Mouse (Mus musculus) adrenal gland, postnatal 14 days (tissue): ENCODE measurements around the gene Anks1b. TPM values are rescaled to one million over a fixed set of nuclear protein-coding genes. Genes with fewer than 3 reads are reported as not detected.

Experiments used
- DNase-seq: peaks from one replicate; pipeline ENCODE4 v3.0.0; 2021; ENCODE audit warnings: mixed read lengths
- total RNA-seq: library from RNA; stranded (reverse); gene quantifications from 2 replicates; pipeline ENCODE4 v1.2.3, GENCODE M21; 2021

The Anks1b gene
- total RNA-seq, 1 experiment from 2014 or later, result 1.4 TPM

DNA sequence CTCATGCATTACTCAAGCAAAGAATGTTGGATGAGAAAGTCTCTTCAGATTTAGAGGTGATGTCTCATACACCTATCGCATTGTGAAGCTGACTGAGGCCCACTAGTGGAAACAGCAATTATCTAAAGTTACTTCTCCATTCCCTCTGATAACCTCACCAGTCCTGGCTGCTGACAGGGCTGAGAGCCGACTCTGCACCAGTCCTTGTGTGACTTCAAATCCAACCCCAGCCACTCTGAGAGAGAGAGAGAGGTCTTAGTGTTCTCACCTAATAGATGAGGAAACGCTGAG lies 991.2 kb downstream of the Anks1b start:
- no peak for DNase-seq

GRCm38 (mm10) chr10:90873204-90873603 lies 999.9 kb downstream of the Anks1b start:
- DNase-seq, result no peak

DNA sequence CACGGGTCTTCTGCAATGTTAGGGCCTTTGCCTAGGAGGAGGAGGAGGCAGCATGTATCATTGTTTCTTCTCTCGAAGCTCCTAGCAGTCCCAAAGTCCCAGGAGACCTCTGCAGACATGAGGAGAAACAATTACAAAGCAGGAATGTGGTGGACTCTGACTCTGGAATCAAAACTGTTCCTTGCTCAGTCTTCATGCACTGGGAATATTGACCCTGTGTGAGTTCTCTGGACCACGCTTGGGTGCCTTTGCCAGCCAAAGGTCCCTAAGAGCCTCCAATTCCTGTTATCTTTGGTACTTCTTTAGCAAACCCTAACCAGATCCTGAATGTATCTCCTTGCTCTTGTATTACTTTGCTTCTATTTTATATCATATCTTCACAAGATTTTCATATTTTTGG lies 1000.9 kb downstream of the Anks1b start:
- DNase-seq, result no peak

- peak; percentile 16 for DNase-seq
These were observed 1007.7 kb downstream of the Anks1b start for GRCm38 (mm10) chr10:90880854-90881560.

DNA sequence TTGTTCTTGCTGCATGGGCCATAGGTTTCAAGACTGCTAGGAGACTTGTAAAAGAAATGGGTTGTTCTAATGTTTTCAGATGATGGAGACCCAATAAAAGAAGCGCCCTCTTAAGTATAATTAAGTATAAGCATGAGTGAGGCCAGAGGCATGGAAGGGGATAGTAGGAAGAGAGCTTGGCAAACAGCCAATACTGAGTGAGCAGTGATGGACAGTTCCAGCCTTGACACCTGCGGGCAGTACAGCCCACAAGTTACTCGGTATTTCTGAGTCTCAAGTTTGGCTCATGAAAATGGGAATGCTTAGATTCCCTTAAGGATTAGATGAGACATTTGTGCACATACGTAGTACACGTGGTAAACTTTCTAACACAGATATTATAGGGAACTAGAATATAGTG lies 1016.3 kb downstream of the Anks1b start:
- DNase-seq, result no peak

GRCm38 (mm10) chr10:90892728-90893127 lies 1019.4 kb downstream of the Anks1b start:
- DNase-seq, result no peak

- DNase-seq, result no peak
These were observed 1024.6 kb downstream of the Anks1b start for GRCm38 (mm10) chr10:90897894-90898293.

DNA sequence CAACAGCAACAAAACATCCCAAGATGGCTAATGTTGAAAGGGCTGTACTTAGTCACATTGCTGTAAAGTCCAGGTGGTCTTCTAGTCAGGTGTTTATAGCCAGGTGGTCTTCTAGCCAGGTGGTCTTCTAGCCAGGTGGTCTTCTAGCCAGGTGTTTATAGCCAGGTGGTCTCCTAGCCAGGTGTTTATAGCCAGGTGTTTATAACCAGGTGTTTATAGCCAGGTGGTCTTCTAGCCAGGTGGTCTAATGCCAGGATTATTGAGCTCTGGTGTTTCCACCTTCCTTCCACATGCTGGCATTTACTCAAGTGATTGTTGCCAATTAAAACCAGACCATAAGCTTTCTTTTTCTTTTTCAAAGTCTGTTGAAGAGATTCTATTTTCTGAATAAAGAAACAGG lies 1030.9 kb downstream of the Anks1b start:
- no peak for DNase-seq

DNA sequence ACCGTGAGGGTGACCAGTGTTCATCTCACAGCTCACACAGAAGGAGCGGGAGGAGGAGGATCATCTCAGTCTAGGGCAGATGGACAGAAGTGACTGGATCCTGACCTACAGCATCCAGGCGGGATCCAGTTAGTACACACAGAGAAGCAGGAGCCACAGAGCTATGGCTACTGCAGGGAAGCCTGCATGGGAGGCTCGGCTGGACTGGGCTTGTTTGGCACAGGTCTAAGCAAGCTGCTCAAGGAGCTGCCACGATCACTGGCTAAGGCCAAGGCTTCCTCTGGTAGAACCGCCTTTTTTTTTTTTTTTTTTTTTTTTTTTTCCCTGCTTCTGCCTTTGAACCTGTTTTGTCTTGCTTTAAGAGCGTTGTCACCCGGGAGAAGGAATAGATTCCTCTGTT lies 1034.1 kb downstream of the Anks1b start:
- no peak for DNase-seq

- DNase-seq, result no peak
These were observed 1050.2 kb downstream of the Anks1b start for GRCm38 (mm10) chr10:90923476-90923875.

GRCm38 (mm10) chr10:90933088-90933487 lies 1059.8 kb downstream of the Anks1b start:
- no peak for DNase-seq

GRCm38 (mm10) chr10:90934678-90935077 lies 1061.4 kb downstream of the Anks1b start:
- no peak for DNase-seq

DNA sequence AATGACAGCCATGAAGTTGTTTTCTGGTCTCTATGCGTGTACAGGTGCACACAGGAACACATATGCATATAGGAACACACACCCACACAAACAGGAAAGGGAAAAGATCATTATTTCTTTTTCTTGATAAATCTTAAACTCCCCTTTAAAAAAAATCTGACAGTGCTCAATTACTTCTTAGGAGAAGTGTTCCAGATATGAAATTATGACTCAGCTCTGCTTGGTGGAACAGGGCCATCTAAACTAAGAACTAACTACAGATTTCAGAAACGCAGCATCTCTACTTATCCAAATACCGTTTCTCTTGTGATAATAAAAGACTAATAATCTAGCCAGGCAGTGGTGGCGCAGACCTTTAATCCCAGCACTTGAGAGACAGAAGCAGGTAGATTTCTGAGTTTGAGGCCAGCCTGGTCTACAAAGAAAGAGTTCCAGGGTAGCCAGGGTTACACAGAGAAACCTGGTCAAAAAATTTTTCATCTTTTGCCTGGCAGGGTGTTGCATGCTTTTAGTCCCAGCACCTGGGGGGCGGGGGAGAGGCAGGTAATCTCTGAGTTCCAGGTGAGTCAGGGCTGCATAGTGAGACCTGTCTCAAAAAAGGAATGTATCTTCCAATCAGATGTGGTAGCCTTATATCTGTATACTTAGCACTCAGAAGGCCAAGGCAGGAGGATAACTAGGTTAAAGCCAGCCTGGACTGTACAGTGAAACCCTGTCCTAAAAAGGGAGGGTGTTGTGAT lies 1064.6 kb downstream of the Anks1b start:
- no peak for DNase-seq

- no peak for DNase-seq
These were observed 1067.5 kb downstream of the Anks1b start for GRCm38 (mm10) chr10:90940521-90941520.

- no peak for DNase-seq
These were observed 1068.8 kb downstream of the Anks1b start for GRCm38 (mm10) chr10:90942001-90942700.

GRCm38 (mm10) chr10:90947043-90947442 lies 1073.7 kb downstream of the Anks1b start:
- DNase-seq, result no peak

DNA sequence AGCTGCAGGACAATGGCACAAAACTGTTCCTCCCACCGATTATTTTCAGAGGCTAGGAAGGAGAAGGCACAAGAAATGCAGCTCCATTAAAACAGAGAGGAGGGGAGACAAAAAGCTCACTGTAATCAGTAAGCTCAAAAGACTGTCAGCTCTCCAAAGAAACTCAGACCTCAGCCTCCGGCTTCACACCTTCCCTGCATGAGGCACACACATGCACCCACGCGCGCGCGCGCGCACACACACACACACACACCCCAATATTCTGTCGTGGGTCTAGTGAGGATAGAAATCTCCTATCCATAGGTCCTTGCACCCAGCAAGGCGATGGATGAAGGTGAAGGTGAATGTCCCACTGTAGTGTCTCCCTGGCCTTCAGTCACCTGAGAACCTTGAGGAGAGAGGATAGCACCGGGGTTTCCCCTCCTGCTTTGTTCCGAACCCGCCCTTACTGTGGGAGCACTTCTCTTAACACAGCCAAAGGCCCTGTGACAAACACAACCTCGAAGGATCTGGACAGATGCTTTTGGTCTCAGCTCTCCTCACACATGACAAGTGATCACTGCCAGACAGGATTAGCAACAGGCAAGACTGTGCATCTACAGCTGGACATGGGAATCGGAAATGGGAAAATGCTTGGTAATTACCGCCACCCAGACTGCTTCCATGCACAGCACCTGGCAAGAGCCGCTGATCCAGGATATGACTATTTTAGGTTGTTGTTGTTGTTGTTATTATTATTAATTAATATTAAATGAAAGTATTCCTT lies 1074.5 kb downstream of the Anks1b start:
- no peak for DNase-seq

DNA sequence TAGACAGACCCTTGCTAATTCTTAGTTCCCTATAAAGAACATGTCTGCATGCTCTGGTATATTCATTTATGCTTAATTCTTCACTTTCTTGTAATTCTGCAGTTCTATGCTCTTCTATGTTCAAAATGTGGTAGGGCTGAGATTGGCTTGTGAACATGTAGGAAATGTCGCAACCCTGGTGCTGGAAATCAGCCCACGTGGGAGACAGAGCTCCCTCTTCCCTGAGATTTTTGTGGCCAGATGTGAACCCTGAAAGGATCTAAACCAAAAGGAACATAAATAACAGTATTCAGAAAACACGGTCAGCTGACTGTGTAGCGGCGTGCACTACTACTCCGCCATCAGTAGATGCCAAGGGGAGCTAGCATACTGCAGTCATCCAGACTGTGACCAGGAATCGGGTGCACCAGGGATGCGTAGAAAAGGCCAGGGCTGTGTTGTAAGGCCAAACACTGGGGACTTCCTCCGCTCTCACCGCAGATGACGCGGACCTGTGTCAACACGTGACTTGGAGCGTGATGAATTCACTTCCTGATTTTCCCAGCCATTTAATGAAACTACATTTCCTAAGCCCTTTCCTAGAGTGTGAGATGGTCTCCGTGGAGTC lies 1079.9 kb downstream of the Anks1b start:
- no peak for DNase-seq

DNA sequence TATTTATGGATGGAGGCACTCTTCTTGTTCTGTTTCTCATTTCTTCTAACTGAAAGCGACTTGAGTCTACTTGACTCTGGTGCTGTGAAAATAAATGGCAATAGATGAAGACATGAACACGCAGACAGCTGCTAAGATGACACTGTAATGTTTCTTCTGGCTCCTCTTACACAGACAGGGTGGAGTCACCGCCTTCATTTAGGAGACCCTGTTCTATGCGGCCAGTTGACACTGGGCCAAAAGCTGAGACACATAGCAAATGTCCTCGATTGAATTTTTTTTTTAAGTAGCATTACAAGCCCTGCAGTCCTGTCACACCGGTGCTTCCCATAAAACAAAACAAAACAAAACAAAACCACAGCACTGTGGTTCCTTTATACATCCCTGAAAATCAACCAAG lies 1080.5 kb downstream of the Anks1b start:
- DNase-seq, result no peak

DNA sequence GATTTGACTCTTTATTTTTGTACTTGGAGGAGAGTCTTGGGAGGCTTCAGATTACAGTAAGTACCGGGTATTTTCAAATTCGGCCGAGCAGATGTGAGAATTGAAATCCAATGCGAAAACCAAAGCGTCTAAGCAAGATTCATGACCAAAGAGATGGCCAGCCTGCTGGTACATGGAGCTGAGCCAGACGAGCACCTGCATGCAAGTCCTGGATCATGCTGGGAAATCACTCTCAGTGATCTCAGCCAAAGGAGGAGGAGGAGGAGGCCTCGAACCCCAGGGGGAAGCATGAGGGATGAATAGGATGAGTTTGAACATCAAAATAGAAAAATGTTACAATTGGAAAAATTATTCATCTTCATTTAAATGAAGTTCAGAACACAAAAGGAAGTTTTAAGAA lies 1087.1 kb downstream of the Anks1b start:
- no peak for DNase-seq

DNA sequence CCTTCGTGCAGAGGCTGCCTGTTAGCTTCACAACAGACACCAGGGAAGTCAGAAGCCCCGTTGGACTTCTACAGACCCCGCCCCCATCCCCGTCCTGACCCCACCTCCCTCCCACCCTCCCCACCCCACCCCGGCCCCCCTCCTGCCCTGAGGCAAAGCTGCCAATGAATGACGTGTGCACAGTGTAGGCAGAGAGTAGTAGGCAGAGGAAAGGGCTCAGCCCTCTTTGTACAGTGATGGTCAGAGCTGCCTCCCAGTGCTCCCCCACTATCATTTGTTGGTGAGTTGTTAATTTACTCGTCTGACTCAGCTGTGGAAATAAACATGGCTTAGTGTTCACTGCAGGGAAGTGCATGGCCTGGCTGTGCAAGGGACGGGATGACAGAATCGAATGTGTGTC lies 1091.2 kb downstream of the Anks1b start:
- no peak for DNase-seq
